Mouse (Mus musculus) olfactory bulb, adult 2 months (tissue): ENCODE measurements around the gene Renbp.

ENCODE experiments used
- CTCF ChIP-seq: fragments of 200-500 bp; IDR thresholded peaks from 2 replicates; pipeline ENCODE4 v1.5.1; 2012; ENCODE audit warnings: low read depth, mild to moderate bottlenecking, low read length, moderate library complexity; ENCODE audit not compliant: insufficient read depth
- POLR2A ChIP-seq: fragments of 200-500 bp; IDR thresholded peaks from 2 replicates; pipeline ENCODE4 v1.6.1; 2012; ENCODE audit warnings: mild to moderate bottlenecking, low read depth, low read length, moderate library complexity; ENCODE audit not compliant: insufficient read depth

DNA sequence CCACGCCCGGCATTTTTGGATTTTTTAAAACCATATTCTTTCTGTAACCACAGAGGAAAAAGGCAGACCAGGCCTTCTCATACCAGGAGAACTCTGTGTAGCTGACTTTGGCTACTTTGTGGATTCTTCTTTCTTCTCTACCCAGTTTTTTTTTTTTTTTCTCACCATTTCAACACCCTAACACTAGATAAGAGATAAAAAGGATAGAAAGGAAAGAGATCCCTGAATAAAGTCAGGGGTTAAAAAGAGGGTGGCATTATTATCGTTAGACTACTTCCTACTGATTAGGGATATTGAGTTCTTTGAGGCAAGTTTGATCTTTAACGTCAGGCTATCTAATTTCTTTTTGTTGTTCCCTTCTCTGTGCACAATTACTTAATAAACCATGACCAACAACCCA is 42.1 kb upstream of the Renbp start:
- TF ChIP-seq CTCF (no peak), POLR2A (no peak)
